Comparison of ENCODE assay signal across 21 mouse cellular contexts in genomic region chr12:57198269-57198668, GRCm38 (mm10). TPM values are rescaled to one million over a fixed set of nuclear protein-coding genes. Genes with fewer than 3 reads are reported as not detected.
DNase-seq lines count a peak whose midpoint lies in the region; ATAC-seq and TF ChIP-seq lines count a peak whose summit lies in the region.
"Had no signal": no experiment of that assay in that cellular context is flagged by ENCODE, and none has a peak within 500 bp of the region (broad histone marks: within the 10 kb centered on the region; RNA-seq: fewer than 3 reads in every experiment).

No protein-coding gene starts in this region.

- no peak overlapping the region for H3K4me2 ChIP-seq in heart, embryonic 14.5 days (ENCODE audit: low read length)
- H3K4me2 ChIP-seq in liver, postnatal 0 days (ENCODE audit: low read depth, low read length) = peak overlapping the region; percentile 75
- H3K4me2 ChIP-seq: hindbrain, embryonic 15.5 days had no signal

- no peak overlapping the region for H3K27ac ChIP-seq in heart, embryonic 14.5 days (replicated peaks in 1 of 2; ENCODE audit: control insufficient read depth in 1 of 2, insufficient read depth in 1 of 2, low read depth in 2 of 2, low read length in 2 of 2)
- H3K27ac ChIP-seq in liver, postnatal 0 days (ENCODE audit: low read depth) = peak overlapping the region; percentile 98
- H3K27ac ChIP-seq: heart, embryonic 15.5 days; hindbrain, embryonic 15.5 days; macrophage; stomach, postnatal 0 days had no signal

- TF ChIP-seq CTCF in G1E (IDR thresholded peaks at IDR 0.05; ENCODE audit: low read depth, low read length) = no peak
- TF ChIP-seq CTCF in liver, postnatal 0 days (IDR thresholded peaks at IDR 0.05; ENCODE audit: low read depth) = no peak

- H3K36me3 ChIP-seq in heart, embryonic 14.5 days (ENCODE audit: control insufficient read depth, insufficient read depth, low read length) = no peaks in the 10 kb centered on the region
- peaks cover 3% of the 10 kb centered on the region for H3K36me3 ChIP-seq in G1E (replicated peaks)
- no peaks in the 10 kb centered on the region for H3K36me3 ChIP-seq in liver, postnatal 0 days (replicated peaks; ENCODE audit: insufficient read depth, low read length)
- H3K36me3 ChIP-seq: heart, embryonic 15.5 days; hindbrain, embryonic 15.5 days had no signal

- H3K9me3 ChIP-seq in heart, embryonic 14.5 days (ENCODE audit: control insufficient read depth, low read length) = no peaks in the 10 kb centered on the region
- no peaks in the 10 kb centered on the region for H3K9me3 ChIP-seq in G1E (replicated peaks)
- no peaks in the 10 kb centered on the region for H3K9me3 ChIP-seq in liver, postnatal 0 days (ENCODE audit: low read length)
- H3K9me3 ChIP-seq: heart, embryonic 15.5 days; hindbrain, embryonic 15.5 days had no signal

- H3K4me3 ChIP-seq in heart, embryonic 14.5 days (ENCODE audit: control insufficient read depth in 1 of 2, insufficient read depth in 1 of 2, low read depth in 1 of 2, low read length in 2 of 2) = no peak overlapping the region
- H3K4me3 ChIP-seq in G1E (ENCODE audit: low read depth, low read length) = peak overlapping the region; percentile 44; the same call in 1 of the 2 replicates
- H3K4me3 ChIP-seq in liver, postnatal 0 days (ENCODE audit: low read depth, low read length) = no peak overlapping the region
- H3K4me3 ChIP-seq: heart, embryonic 15.5 days; hindbrain, embryonic 15.5 days had no signal

- peaks cover 0 to 3% of the 10 kb centered on the region in 2 experiments; a peak in 1 of 4 replicates for H3K4me1 ChIP-seq in heart, embryonic 14.5 days (ENCODE audit: control insufficient read depth in 2 of 2, insufficient read depth in 2 of 2, low read length in 2 of 2)
- H3K4me1 ChIP-seq in G1E (ENCODE audit: insufficient read depth, low read depth, low read length) = peaks cover 47% of the 10 kb centered on the region
- H3K4me1 ChIP-seq in liver, postnatal 0 days (ENCODE audit: insufficient read depth) = peaks cover 4% of the 10 kb centered on the region; the same call in 1 of the 2 replicates

- peaks cover 7% of the 10 kb centered on the region; the same call in 1 of the 2 replicates for H3K27me3 ChIP-seq in heart, embryonic 14.5 days (ENCODE audit: control insufficient read depth, insufficient read depth, low read length)
- H3K27me3 ChIP-seq in G1E (ENCODE audit: insufficient read depth, low read length) = no peaks in the 10 kb centered on the region
- H3K27me3 ChIP-seq in liver, postnatal 0 days (ENCODE audit: insufficient read depth, low read length) = 0 out of 2 replicates have a peak, but pooled peaks cover 5% of the 10 kb centered on the region
- H3K27me3 ChIP-seq: heart, embryonic 15.5 days had no signal

- no peak overlapping the region for H3K9ac ChIP-seq in heart, embryonic 14.5 days (ENCODE audit: low read length)
- no peak overlapping the region for H3K9ac ChIP-seq in liver, postnatal 0 days (replicated peaks)
- H3K9ac ChIP-seq: heart, embryonic 15.5 days; hindbrain, embryonic 15.5 days; lung, embryonic 14.5 days had no signal

- peak; percentile 31; the same call in 1 of the 2 replicates for ATAC-seq in heart, embryonic 14.5 days (ENCODE audit: insufficient number of reproducible peaks, insufficient read depth, low FRiP score, low read depth)
- ATAC-seq in G1E (ENCODE audit: extremely low read depth, insufficient number of reproducible peaks, low FRiP score, poor library complexity, severe bottlenecking) = no peak
- no peak for ATAC-seq in liver, postnatal 0 days

- DNase-seq in heart, adult 18-20 months = no peak
- DNase-seq in G1E (ENCODE audit: low spot score) = no peak
- DNase-seq in c-Kit-positive CD71-positive TER-119-positive erythroid progenitor cells, embryonic 14.5 days (ENCODE audit: low spot score) = peak; percentile 50
- DNase-seq in liver, postnatal 0 days = no peak
- DNase-seq in retina, embryonic 14.5 days (ENCODE audit: low spot score) = no peak
- DNase-seq in natural killer cell, adult 2 months (ENCODE audit: low spot score in 2 of 2) = no peak
- DNase-seq: cerebellum, adult 2 months; gastrocnemius, postnatal 14 days; kidney, adult 9 months; lung, embryonic 14.5 days; right cerebral cortex, adult 18-20 months; thymus, postnatal 36 days had no signal

- TF ChIP-seq EP300 in liver, postnatal 0 days (IDR thresholded peaks at IDR 0.05; ENCODE audit: low read depth) = no peak

RNA-seq across cellular contexts. Expression of gene Slc25a21, which starts 1.0 kb away (rescaled TPM):
- polyA plus RNA-seq in heart, embryonic 14.5 days (2014; fragmentation: Nextera tagmentation; extraction: Ambion mirVana) = 0.20 and 0.27 TPM in 2 replicates
- total RNA-seq in heart, adult 18-20 months (2021) = under 1 TPM; 0.64 to 0.67 TPM
- 32.0 and 37.0 TPM in 2 replicates for total RNA-seq in G1E (2014; fragmentation: Nextera tagmentation)
- total RNA-seq in G1E (2017) = 14.6 and 16.2 TPM in 2 replicates
- polyA plus RNA-seq in G1E (2012) = 9.1 and 9.7 TPM in 2 replicates
- polyA plus RNA-seq in liver, postnatal 0 days (2015; fragmentation: Nextera tagmentation; extraction: Ambion mirVana) = 10.8 and 12.6 TPM in 2 replicates
- total RNA-seq: neutrophil, adult 5-6 weeks had no signal
- polyA plus RNA-seq: brain, embryonic 14.5 days; C2C12; large intestine, adult 2 months; macrophage had no signal

RNA-seq across cellular contexts. Expression of gene Prps1l3, which starts 31.9 kb away (rescaled TPM):
- 33.1 and 37.0 TPM in 2 replicates for polyA plus RNA-seq in heart, embryonic 14.5 days (2014; fragmentation: Nextera tagmentation; extraction: Ambion mirVana)
- total RNA-seq in heart, adult 18-20 months (2021) = 10 to 100 TPM; 17.5 to 19.0 TPM
- total RNA-seq in G1E (2014; fragmentation: Nextera tagmentation) (130 and 142 TPM in 2 replicates), G1E (2017) (191 and 203 TPM in 2 replicates)
- 39.2 and 41.0 TPM in 2 replicates for polyA plus RNA-seq in G1E (2012)
- 20.8 and 22.8 TPM in 2 replicates for polyA plus RNA-seq in liver, postnatal 0 days (2015; fragmentation: Nextera tagmentation; extraction: Ambion mirVana)

RNA-seq across cellular contexts. Expression of gene Mipol1, which starts 32.0 kb away (rescaled TPM):
- 7.7 and 8.1 TPM in 2 replicates for polyA plus RNA-seq in heart, embryonic 14.5 days (2014; fragmentation: Nextera tagmentation; extraction: Ambion mirVana)
- 1 to 10 TPM; 3.5 to 5.5 TPM for total RNA-seq in heart, adult 18-20 months (2021)
- 44.8 and 49.7 TPM in 2 replicates for total RNA-seq in G1E (2014; fragmentation: Nextera tagmentation)
- total RNA-seq in G1E (2017) = 17.4 and 23.7 TPM in 2 replicates
- 4.4 and 5.2 TPM in 2 replicates for polyA plus RNA-seq in G1E (2012)
- 2.1 and 2.8 TPM in 2 replicates for polyA plus RNA-seq in liver, postnatal 0 days (2015; fragmentation: Nextera tagmentation; extraction: Ambion mirVana)
